Mouse (Mus musculus): ENCODE data around the gene Cstb. TPM values are rescaled to one million over a fixed set of nuclear protein-coding genes. Genes with fewer than 3 reads are reported as not detected.

Cstb gene
- total RNA-seq (2023) = 10 to 100 TPM; 28.9 to 36.8 TPM

GRCm38 (mm10) chr10:78425181-78426041, at the start of gene Cstb:
Cstb (plus strand) TSS chr10:78425669.

GRCm38 (mm10) chr10:78412319-78413151, 12.9 kb upstream of the Cstb start, which contains the start of gene Rrp1:
Rrp1 (minus strand) TSS chr10:78413043.

GRCm38 (mm10) chr10:78464792-78465207, 39.3 kb downstream of the Cstb start, which contains the start of gene Pdxk:
Pdxk (minus strand) TSS chr10:78464975.

Other genes starting within 250 kb of the Cstb start
- 10 to 100 TPM; 28.4 TPM for gene Pwp2, start 240.5 kb upstream of the Cstb start, total RNA-seq (2023)
- gene Trappc10, start 181.0 kb upstream of the Cstb start, total RNA-seq (2023) = 10 to 100 TPM; 69.2 to 74.0 TPM
- gene Agpat3, start 73.2 kb upstream of the Cstb start, total RNA-seq (2023) = 100 to 1,000 TPM; 103 to 124 TPM
- 100 to 1,000 TPM; 233 to 274 TPM for gene Rrp1, start 12.6 kb upstream of the Cstb start, total RNA-seq (2023)
- gene Pdxk, start 39.3 kb downstream of the Cstb start, total RNA-seq (2023) = 10 to 100 TPM; 12.0 to 13.6 TPM
- not detected for gene Olfr1358, start 91.8 kb downstream of the Cstb start, total RNA-seq (2023)
- 100 to 1,000 TPM; 109 to 129 TPM for gene Ilvbl, start 148.7 kb downstream of the Cstb start, total RNA-seq (2023)
- 1 to 10 TPM; 3.6 to 5.1 TPM for gene Syde1, start 166.3 kb downstream of the Cstb start, total RNA-seq (2023)
- gene Olfr1357, start 192.4 kb downstream of the Cstb start, total RNA-seq (2023) = not detected